Mouse (Mus musculus): ENCODE results near the gene Tbxas1.

Tbxas1 gene

GRCm38 (mm10) chr6:39124719-39125118 is 249.5 kb downstream of the Tbxas1 start:
- H3K36me3 ChIP-seq (ENCODE audit: insufficient read depth, low read length) = no peaks in the 10 kb centered on the region
- H3K4me1 ChIP-seq (replicated peaks; ENCODE audit: low read depth, low read length) = peaks cover 4% of the 10 kb centered on the region; the same call in 1 of the 2 replicates
- H3K4me3 ChIP-seq (replicated peaks; ENCODE audit: low read length) = no peak overlapping the region
- peaks cover 14% of the 10 kb centered on the region for H3K27me3 ChIP-seq (ENCODE audit: insufficient read depth, low read length)
- H3K9me3 ChIP-seq (ENCODE audit: low read length) = peaks cover 25% of the 10 kb centered on the region
- no peak for TF ChIP-seq NANOG (IDR thresholded peaks at IDR 0.05; ENCODE audit: borderline replicate concordance, low read length)
- no peak for TF ChIP-seq POU5F1 (IDR thresholded peaks at IDR 0.05; ENCODE audit: borderline replicate concordance, low read length)

- TF ChIP-seq NANOG (IDR thresholded peaks at IDR 0.05; ENCODE audit: borderline replicate concordance, low read length) = peak; percentile 78
- TF ChIP-seq POU5F1 (IDR thresholded peaks at IDR 0.05; ENCODE audit: borderline replicate concordance, low read length) = no peak
- no peak for TF ChIP-seq CTCF (conservative IDR thresholded peaks at IDR 0.05; ENCODE audit: low read length)
- Histone ChIP-seq H3K27me3 (ENCODE audit: insufficient read depth, low read length) (no peaks in the 10 kb centered on the region), H3K36me3 (ENCODE audit: insufficient read depth, low read length) (peaks cover 19% of the 10 kb centered on the region), H3K4me1 (replicated peaks; ENCODE audit: low read depth, low read length) (peaks cover 57% of the 10 kb centered on the region), H3K9me3 (ENCODE audit: low read length) (peaks cover 26% of the 10 kb centered on the region), H3K4me3 (replicated peaks; ENCODE audit: low read length) (peak overlapping the region; percentile 49)
Measured at GRCm38 (mm10) chr6:39131480-39131879, 256.3 kb downstream of the Tbxas1 start.

GRCm38 (mm10) chr6:39132556-39132955 is 257.4 kb downstream of the Tbxas1 start:
- Histone ChIP-seq H3K27me3 (ENCODE audit: insufficient read depth, low read length) (no peaks in the 10 kb centered on the region), H3K9me3 (ENCODE audit: low read length) (peaks cover 20% of the 10 kb centered on the region), H3K4me3 (replicated peaks; ENCODE audit: low read length) (peak overlapping the region; percentile 32; the same call in 1 of the 2 replicates), H3K36me3 (ENCODE audit: insufficient read depth, low read length) (peaks cover 19% of the 10 kb centered on the region), H3K4me1 (replicated peaks; ENCODE audit: low read depth, low read length) (peaks cover 60% of the 10 kb centered on the region)
- TF ChIP-seq POU5F1 (IDR thresholded peaks at IDR 0.05; ENCODE audit: borderline replicate concordance, low read length) = no peak
- no peak for TF ChIP-seq CTCF (conservative IDR thresholded peaks at IDR 0.05; ENCODE audit: low read length)
- no peak for TF ChIP-seq NANOG (IDR thresholded peaks at IDR 0.05; ENCODE audit: borderline replicate concordance, low read length)
